Mouse (Mus musculus): ENCODE measurements at regions not wholly inside any gene's neighbourhood (a gene's known extent, or its start where the extent isn't known, plus 50 kb on each side); places are given as distances from the start of the nearest gene placed in this dataset.

DNA sequence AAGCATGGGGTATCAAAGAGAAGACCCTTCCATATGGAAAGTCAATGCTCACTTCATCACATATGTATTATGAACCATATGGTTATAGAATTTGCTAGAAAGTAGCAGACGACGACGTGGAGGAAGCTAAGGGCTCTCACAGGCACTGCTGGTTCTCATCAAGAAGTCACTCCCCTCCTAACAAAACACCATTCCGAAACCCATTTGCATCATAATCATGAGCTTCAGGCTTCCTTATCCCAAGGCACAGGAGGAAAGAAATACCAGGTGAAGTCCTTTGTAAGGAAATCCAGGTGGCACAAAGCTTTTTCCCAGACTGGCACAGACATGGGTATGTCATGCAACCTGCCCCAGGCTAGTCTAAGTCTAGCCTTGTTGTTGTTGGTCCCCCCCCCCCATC lies 513.1 kb downstream of the Kctd12 start:
- peak; percentile 50 for DNase-seq (ENCODE audit: low read depth, low spot score)

DNA sequence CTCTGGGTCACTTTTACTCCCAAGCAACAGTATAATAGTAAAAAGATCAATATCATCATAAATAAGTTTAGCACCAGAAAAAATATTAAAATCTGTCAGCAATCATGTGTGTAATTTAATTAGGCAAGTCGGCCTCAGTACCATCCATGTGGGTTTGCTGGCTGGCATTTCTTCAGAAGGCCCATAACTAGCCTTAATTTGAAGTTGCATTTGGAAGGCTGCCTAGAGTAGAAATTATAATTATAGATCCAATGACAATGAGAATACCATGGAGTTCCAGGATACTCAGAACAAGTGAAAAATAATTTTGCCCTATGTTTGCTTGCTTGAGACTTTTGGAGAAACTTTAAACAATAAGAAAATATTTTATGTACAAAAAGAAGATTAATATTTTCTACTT lies 521.4 kb downstream of the Kctd12 start:
- DNase-seq (ENCODE audit: low read depth, low spot score) = no peak

DNA sequence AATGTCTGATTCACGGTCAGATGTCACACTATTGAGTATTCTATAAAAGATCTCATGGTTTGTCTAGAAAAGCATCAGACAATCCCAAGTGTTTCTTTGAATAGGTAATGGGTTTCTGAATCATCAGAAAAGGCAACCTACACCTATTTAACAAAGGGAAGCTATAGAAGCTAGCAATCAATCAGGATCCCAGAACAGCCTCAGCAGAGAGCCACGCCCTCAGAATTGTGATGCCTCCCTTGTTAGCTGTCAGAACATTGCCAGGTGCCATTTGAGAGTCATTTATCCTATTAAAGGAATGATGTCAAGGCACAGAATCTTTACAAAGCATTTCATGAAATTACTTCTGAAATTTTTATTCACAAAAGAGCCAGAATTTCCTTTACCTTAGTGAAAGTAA lies 542.7 kb downstream of the Kctd12 start:
- no peak for DNase-seq (ENCODE audit: low read depth, low spot score)

DNA sequence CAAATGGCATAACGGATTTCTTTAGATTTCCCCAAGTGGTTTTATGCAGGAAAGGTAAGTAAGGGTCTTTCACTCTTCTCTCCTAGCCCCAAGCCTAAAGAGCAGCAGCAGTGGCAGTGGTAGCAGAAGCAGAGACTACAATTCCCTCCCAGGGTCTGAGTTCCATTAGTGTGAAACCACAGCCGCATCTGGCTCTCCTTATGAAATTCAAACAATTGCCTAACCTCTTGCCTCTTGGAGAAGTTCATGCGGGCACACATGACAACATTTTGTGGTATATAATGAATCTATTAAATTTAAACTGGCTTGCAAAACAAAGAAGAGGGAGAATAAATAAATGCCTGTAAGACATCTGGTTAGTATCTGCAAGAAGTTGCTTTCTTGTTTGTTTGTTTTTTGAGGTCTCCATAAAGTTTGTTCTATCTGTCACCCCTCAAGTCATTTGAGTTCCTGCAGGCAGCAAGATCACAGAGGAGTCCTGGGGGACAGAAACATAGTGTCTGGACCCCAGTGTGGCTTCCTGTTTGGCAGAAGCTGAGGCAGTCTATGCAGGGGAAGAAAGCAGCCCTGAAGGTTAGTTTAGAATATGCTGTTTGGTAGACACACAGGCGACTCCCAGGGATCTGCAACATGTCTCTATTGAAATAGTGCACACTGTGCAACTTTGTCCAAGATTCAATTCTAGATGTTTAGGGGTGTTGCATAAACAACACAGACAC lies 578.9 kb downstream of the Kctd12 start:
- DNase-seq (ENCODE audit: low read depth, low spot score) = no peak

DNA sequence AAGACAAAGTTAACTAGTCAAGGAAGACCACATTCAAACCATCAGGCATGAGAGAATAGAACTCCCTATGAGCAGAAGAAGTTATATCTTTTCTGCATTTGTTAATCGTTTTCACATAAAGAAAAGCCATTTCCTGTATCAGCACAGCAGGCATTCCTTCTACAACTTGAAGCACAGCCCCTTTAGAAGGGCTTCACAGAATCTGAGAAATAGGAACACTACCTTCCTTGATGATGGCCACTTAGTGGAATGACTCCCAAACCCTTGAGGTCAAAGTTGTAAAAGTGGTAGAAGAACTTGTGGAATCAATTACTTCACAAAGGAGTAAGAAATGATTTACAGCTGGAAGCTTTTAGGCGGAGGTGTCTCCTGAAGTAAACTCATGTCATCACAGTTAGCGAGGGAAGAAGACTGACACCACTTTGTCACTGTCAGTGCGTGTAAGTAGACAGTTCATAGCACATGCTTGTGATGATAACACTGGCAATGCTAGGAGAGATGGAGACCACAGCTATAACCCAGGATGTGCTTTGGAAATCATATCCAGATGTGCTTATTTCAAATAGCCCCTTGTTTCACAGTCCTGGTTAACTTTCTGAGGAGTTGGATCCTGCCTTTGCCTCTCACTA lies 580.3 kb downstream of the Kctd12 start:
- no peak for DNase-seq (ENCODE audit: low read depth, low spot score)

DNA sequence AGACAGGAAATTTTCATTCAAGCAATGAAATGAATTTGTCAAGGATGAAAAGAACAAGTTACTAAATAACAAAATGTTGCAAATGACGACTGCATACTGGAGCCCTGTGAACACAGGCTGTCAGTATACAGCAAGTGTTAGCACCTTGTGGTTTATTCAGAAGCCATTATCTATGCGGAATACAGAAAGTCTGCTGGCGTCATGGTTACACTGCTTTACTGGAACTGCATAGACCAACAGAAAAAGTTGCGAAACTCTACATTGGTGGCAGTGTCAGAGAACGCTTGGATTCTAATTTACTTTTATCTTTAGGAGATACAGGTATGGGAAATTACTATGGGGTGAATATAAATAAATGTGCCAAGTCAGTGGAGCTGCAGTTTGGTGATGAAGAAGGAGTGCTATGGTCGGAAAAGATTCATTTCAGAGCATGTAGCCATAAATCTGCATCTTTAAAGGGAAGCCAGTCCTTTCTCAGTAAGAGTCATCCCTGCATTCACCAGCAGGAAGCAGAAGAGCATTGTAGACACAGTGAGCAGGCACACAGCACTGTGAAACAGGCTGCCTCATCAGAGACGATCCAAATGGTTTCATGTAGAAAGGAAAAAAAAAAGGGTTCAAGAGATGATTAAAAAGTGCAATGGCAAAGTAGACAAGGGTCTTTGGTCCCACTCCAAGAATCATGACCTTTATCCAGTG lies 586.3 kb downstream of the Kctd12 start:
- DNase-seq (ENCODE audit: low read depth, low spot score) = no peak

DNA sequence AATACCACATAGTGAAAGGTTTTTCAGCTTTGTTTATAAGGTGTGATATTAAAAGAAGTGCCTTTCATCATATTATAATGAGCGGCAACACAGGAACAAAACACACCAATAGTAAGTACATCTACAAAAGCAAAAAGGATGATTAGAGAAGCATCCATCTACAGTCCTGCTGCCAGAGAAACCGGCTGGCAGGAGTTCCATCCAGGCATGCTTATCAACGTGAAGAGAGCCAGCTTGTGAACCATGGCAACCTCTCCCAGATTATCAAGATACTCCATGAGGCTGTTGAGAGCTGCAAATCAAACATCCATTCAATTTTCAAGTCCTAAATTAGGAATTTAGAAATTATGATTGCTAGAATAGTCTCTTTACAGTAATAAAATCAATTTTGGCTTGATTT lies 590.1 kb downstream of the Kctd12 start:
- no peak for DNase-seq (ENCODE audit: low read depth, low spot score)

DNA sequence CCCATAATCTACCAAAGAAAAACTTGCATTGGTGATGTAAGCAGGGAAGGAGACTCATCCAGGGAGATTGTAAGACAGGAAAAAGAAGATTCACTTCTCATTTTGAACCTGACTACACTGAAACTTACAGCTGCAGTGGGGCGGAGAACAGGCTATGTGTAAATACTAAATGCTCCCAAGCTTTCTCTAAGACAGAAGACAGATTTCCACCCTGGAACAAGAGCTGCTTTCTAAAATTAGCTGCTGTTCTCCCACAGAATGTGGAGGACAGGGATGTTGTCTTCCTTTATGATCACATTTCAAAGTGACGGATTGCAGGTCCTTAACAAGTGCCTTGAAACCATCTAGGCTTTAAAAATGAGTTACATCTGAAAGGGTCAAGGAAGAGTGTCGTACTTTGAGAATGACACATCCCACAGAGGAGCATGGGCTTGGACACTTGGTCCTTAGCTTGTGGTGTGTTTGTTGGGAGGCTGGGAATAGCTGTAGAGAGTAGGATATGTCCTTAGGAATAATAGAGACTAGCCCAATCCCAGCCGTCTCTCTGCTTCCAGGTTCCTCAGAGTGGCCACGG lies 609.4 kb downstream of the Kctd12 start:
- no peak for DNase-seq (ENCODE audit: low read depth, low spot score)

DNA sequence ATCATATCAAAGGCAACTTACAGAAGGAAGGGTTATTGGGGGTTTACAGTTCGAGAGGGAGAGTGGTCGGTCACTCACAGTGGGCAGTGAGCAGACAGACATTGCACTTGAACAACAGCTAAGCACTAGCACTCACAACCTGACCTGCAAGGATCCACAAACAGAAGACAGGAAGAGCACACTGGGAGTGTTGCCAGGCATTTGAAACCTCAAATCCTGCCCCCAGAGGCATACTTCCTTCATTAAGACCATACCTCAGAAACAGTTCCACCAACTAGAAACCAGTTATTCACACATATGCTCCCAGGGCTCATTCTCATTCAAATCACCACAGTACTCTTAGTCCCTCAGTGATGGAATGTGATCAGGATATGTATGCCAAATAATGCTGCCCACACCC lies 620.8 kb downstream of the Kctd12 start:
- DNase-seq (ENCODE audit: low read depth, low spot score) = no peak

DNA sequence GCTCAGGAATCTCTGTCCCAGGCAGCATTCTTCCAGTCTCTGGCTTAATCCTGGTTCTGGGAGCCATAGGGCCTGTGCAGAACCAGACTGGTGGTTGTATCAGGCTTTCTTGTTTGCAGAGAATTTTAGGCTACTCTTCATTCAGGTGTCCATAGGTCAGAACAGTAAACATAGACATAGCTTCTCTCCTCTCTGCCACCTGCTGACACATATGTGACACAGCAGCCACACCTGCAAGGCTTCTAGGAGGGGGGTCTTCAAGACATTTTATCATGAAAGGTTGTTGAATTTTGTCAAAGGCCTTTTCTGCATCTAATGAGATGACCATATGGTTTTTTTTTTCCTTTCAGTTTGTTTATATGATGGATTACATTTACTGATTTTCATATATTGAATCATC lies 599.7 kb downstream of the Lmo7 start:
- peak; percentile 10 for DNase-seq (ENCODE audit: low read depth, low spot score)

DNA sequence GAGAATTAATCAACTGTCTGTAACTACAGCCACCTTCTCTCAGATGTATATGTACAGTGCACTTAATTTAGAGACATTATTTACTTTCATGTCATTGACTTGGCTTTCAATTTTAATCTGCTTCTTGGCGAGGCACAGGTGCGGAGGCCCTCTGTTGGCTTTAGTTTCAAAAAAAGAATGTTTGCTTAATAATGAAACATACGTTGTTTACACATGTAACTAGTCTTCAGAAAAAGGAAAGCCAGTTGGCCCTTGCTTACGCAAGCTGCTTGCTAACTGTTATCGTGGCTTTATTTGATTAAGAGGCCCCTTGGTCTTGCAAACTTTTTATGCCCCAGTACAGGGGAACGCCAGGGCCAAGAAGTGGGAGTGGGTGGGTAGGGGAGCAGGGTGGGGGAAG lies 576.6 kb downstream of the Lmo7 start:
- DNase-seq (ENCODE audit: low read depth, low spot score) = no peak

DNA sequence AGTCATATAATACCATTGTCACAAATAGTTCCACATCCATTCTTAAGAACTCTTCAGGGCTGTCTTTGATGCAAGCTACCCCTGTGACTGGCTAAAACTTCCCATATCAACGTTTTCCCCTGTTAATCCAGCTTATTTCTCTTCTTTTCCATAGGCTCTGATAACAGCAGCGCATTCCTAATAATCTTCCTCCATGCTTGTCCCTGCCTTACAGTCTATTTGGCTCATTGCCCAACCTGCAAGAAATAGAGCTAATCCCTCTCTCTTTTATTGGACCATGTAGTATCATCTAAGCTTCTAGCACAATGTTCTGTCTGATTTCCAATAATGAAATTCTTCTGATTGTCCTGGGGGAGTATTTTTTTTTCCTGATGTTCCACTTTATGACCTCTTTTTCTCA lies 573.1 kb downstream of the Lmo7 start:
- no peak for DNase-seq (ENCODE audit: low read depth, low spot score)

DNA sequence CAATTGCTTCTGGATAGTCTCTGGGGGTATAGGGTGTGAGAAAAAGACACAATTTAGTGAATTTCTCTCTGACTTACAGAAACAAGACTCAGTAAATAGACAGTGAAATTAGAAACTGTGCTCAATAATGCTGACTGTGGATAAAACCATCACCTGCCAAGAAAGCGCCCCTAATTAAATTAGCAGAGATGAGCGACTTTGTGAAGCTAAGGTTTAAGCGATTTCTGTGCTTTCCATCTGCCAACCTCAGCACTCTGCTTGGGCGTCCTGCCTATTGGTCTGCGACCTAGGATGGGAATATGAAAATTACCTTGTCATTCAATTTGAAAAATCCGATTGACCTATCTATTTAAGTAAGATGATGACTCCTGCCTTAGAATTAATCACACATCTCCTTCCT lies 570.5 kb downstream of the Lmo7 start:
- no peak for DNase-seq (ENCODE audit: low read depth, low spot score)

DNA sequence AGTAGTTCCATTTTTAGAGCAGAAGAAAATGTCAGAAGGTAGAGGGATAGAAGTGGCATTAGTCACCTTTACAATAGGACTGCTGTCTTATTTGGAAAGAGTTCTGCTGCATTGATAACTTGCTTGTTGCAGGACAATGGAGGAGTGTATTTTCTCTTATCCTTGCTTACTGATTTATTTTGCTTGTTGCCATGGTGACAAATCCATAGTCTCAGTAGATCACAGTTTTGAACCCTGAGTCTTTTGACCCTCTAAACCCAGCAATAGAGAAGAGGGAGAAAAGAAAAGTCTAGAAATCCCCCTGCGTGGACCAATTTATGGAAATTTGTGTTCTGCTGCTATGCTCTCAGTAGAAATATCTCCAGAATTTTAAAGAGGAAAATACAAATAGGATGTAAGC lies 561.6 kb downstream of the Lmo7 start:
- no peak for DNase-seq (ENCODE audit: low read depth, low spot score)

DNA sequence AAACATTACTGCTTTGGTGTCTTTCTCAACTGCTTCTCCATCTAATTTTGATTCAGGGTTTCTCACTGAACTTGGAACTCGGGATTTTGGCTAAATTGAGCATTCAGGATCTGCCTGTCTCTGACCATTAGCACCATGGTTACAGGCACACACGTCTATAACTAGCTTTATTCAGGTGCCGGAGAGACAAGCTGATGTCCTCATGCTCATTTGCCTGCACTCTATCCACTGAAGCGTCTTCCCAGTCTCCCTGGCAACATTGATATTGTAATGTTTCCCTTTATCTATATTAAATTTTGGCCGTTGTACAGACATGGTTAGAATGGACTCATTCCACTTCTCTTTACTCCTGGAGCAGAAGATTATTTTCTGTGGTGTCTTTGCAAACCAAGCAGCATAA lies 520.3 kb downstream of the Lmo7 start:
- no peak for DNase-seq (ENCODE audit: low read depth, low spot score)

DNA sequence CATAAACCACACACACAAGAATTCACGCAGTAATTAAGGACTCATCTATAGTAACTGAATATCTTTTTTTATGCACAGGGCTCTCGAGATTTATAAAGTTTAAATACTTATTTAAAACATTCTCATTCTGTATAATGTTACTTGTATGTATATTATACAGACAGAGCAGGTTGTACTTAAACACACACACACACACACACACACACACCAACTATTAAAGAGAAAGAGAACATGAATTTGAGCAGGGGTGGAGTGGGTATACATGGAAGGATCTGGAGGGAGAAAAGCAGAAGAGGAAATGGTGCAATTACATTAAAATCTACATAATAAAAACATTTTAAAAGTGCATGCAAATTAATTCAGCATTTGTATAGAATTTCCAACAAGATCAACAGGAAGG lies 518.8 kb downstream of the Lmo7 start:
- no peak for DNase-seq (ENCODE audit: low read depth, low spot score)

DNA sequence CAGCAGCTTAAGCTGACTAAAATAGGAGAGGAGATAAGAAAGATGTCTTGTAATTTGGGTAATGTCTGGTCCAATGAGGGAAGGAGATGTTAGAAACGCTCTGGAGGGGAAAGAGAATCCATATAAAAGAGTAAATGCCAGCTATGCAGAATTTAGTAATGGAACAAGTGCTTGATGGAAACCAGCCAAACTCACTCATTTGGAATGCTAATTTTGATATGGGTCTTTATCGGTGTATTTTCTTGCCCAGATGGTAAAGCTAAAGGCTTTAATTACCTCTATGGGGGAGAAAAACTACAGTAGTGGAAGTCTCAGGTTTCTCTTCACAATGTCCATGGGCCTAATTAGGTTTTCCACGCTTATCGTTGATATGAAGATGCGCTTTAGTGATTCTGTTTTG lies 518.3 kb downstream of the Lmo7 start:
- DNase-seq (ENCODE audit: low read depth, low spot score) = no peak

DNA sequence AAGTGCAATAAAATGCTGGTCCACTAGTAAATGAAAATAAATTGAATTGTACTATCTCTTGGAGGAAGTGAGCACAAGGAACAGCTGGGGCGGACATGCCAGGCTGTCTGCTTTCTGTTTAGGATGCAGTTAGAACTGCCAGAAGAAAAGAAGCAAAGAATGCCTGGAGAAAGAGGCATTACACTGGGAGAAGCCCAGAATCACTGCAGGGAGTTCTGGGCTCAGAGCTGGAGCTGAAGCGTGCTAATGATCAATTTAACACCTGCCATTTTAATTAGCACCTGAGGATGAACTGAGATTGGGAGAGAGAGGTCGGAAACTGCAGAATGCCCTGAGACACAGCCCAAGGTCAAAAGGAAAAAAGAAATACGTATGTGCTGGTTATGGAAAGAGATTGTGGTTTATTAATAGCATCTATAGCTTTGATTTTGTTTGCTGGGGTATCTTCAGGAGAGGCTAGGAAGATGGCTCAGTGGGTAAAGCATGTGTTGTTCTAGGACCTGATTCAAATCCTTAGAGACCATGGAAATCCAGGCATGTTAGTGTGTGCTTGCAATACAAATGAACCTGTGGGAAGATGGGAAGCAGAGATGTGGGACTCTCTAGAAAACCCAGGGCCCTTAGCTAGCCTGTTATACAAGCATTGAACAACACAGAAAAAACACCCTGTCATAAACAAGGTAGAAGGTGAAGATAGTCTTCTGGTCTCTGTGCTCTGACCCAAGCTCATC lies 514.2 kb downstream of the Lmo7 start:
- DNase-seq (ENCODE audit: low read depth, low spot score) = no peak

DNA sequence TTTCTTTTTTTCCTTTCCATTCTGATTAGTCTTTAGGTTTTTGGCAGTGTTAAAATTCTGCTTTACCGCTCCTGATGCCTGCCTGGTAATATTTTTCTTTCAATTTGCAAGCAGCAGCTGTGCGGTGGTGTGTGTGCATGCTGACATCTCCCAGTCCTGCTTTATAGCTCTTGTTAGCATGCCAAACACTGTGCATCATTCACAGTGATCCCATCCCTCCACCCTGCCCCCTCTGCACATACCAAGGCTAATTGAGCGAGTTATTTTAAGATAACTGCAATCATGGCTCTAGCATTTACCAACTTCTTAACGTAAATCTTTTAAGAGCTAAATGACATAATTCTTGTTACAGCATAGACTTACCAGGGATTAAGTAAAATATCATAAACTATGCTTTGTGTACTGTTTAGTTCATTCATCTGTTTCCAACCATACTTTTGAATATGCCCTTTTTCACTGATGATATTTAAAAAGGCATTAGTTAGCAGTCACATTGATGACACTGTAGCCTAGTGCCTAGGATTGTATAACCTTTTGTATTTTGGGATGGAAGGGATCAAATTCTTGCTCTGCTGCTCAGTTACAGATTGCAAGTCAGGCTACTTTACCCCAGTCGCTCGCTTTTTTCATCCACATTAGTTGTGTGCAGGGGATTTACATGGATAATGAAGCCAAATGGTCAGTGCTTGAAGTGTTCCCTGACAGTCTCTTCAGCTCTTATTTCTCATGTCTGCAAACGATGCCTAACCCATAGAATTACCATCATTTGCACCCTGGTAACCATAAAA lies 487.0 kb downstream of the Lmo7 start:
- DNase-seq (ENCODE audit: low read depth, low spot score) = no peak

DNA sequence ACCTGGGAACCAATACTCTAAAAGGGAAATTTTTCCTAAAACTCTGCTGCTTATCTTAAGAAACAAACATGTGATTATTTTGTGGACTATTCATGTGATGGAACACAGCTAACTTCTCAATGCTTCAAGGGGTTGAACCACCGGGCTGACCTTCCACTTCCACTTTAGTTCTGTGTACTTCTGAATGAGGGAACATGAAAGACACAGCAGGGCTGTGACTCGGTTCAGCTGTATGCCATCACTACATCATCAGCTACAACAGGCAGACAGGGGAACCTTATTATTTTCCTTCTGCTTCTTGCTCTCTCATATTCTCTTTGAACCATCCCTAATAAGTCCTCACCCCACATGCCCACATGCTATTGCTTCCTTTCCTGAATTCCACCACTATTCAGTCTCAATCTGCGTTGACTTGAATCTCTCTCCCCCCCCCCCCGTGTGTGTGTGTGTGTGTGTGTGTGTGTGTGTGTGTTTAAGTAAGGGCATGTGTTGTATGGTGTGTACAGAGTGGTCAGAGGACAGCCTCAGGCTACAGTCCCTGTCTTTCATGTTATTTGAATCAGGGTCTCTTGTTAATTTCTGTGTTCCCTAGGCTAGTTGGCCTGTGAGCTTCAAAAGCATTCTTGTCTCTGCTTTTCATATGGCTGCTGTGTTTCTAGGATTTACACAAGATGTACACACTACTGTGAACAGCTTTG lies 485.7 kb downstream of the Lmo7 start:
- no peak for DNase-seq (ENCODE audit: low read depth, low spot score)

DNA sequence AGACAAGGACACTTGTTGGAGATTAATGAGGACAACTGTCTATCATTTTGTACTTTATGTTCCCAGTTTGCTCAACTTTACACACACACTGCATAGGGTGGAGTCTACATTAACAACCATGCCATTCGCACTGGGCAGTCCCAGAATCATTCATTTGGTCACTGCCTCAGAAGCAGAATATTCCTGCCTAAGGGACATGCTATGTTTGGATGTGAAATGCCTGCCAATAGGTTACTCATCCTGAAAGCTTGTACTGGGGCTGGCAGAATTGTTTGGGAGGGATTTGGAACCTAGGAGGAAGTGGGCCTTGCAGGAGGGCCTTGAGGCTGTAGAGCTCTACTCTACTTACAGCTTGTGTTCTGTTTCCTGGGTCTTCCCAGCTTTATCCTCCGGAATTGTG lies 482.3 kb downstream of the Lmo7 start:
- DNase-seq (ENCODE audit: low read depth, low spot score) = no peak
